Mouse (Mus musculus) midbrain, embryonic 11.5 days (tissue): ENCODE measurements around the gene Clca4b. TPM values are rescaled to one million over a fixed set of nuclear protein-coding genes. Genes with fewer than 3 reads are reported as not detected.
A peak's percentile ranks its signal among the peaks of the same experiment; 100 is the strongest.

Source experiments
- ATAC-seq: fragments of 200-750 bp; cut with Nextera tagmentation; 2 replicates; pipeline ENCODE4 v1.8.0; 2017; ENCODE audit warnings: moderate TSS enrichment, moderate library complexity; ENCODE audit not compliant: low FRiP score
- DNase-seq: peaks from one replicate; pipeline ENCODE4 v3.0.0; 2015; ENCODE audit warnings: low spot score; ENCODE audit errors: missing footprints
- H3K27ac ChIP-seq: fragments of 300-500 bp; sonication (generic); 2 replicates; pipeline ENCODE4 v1.5.1; 2014; ENCODE audit warnings: low read depth, low read length
- H3K27me3 ChIP-seq: fragments of 300-500 bp; sonication (generic); 2 replicates; pipeline ENCODE4 v1.6.1; 2014; ENCODE audit warnings: mild to moderate bottlenecking, low read length, moderate library complexity, mixed read lengths; ENCODE audit not compliant: control insufficient read depth, insufficient read depth
- H3K36me3 ChIP-seq: fragments of 300-500 bp; sonication (generic); 2 replicates; pipeline ENCODE4 v1.6.1; 2014; ENCODE audit warnings: mild to moderate bottlenecking, low read length, moderate library complexity, mixed read lengths; ENCODE audit not compliant: control insufficient read depth, insufficient read depth
- H3K4me1 ChIP-seq: fragments of 300-500 bp; sonication (generic); 2 replicates; pipeline ENCODE4 v1.6.1; 2014; ENCODE audit warnings: low read length; ENCODE audit not compliant: control insufficient read depth, insufficient read depth
- H3K4me2 ChIP-seq: fragments of 300-500 bp; sonication (generic); 2 replicates; pipeline ENCODE4 v1.6.1; 2014; ENCODE audit warnings: mild to moderate bottlenecking, moderate library complexity
- H3K4me3 ChIP-seq: fragments of 300-500 bp; sonication (generic); 2 replicates; pipeline ENCODE4 v1.5.1; 2014; ENCODE audit warnings: low read depth, low read length
- H3K9ac ChIP-seq: fragments of 300-500 bp; sonication (generic); 2 replicates; pipeline ENCODE4 v1.6.1; 2014; ENCODE audit warnings: low read length
- H3K9me3 ChIP-seq: fragments of 300-500 bp; sonication (generic); 2 replicates; pipeline ENCODE4 v1.6.1; 2016; ENCODE audit warnings: low read length; ENCODE audit not compliant: control insufficient read depth
- WGBS: fragments of 180-500 bp; shearing (Covaris S2); extraction: QIAGEN DNeasy Blood & Tissue Kit; methylation state at CpG from one replicate; pipeline ENCODE4 v1.1.7; 2014; 5-methylcytosine and 5-hydroxymethylcytosine counted together
- polyA plus RNA-seq: library from polyadenylated mRNA; unstranded; fragments of >200 nt; fragmentation: Nextera tagmentation; extraction: Ambion mirVana; gene quantifications from 2 replicates; pipeline ENCODE4 v1.2.1, GENCODE M21; 2014

Clca4b gene
- polyA plus RNA-seq = not detected in 2 replicates

GRCm38 (mm10) chr3:144932335-144932734 lies at the start of gene Clca4b:
Clca4b (minus strand) TSS chr3:144932529.
- no peaks in the 10 kb centered on the region for H3K36me3 ChIP-seq
- no peaks in the 10 kb centered on the region for H3K27me3 ChIP-seq
- no peaks in the 10 kb centered on the region for H3K9me3 ChIP-seq
- no peak within 1 kb of the TSS for H3K27ac ChIP-seq
- no peaks in the 10 kb centered on the region for H3K4me1 ChIP-seq
- no peak within 1 kb of the TSS for H3K9ac ChIP-seq
- H3K4me2 ChIP-seq = no peak within 1 kb of the TSS
- H3K4me3 ChIP-seq = no peak within 1 kb of the TSS
- ATAC-seq = no peak
- no peak for DNase-seq

DNA sequence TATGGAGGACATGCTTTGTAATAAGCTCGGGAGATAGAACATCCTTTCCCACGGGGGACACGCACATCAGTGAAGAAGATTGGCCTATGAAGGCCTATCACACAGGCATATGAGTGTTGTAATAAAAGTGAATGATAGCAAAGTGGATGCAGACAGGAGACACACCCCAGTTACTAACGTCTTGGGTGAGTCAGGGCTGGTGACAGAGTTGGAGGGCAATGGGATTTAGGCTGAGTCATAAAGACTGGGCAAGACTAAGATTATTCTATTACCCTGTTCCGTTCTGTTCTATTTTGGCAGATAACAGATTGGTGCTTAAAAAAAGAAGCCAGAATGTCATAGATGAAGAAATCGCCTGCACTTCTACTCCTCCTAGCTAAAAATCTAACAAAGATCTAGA lies 48.2 kb upstream of the Clca4b start:
- Histone ChIP-seq H3K36me3 (no peaks in the 10 kb centered on the region), H3K27ac (no peak overlapping the region), H3K4me2 (no peak overlapping the region), H3K9me3 (no peaks in the 10 kb centered on the region), H3K4me1 (no peaks in the 10 kb centered on the region), H3K4me3 (no peak overlapping the region), H3K27me3 (no peaks in the 10 kb centered on the region), H3K9ac (no peak overlapping the region)
- ATAC-seq = no peak
- 85% methylated on average over 6 of the region's 6 CpGs for WGBS
- no peak for DNase-seq

DNA sequence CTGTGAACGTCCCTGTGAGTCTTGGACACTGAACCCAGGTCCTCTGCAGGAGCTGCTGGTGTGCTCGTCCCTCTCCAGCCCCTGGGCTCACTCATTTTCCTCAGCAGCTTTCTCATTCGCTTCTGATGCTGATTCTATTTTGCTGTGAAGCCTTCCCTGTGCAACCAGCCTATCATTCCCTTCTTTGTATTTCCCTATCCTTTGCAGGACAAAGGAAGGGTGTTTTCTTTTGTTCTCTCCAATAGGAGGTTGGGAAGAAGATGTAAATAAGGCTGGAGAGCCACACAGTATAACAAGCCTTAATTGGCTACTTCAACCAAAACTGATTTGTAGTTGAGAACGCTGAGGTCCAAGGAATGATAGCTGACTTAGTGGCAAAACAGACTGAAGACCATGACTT lies 45.3 kb upstream of the Clca4b start:
- 12% methylated on average over 4 of the region's 4 CpGs for WGBS
- no peak overlapping the region for H3K4me2 ChIP-seq
- no peaks in the 10 kb centered on the region for H3K4me1 ChIP-seq
- no peak overlapping the region for H3K9ac ChIP-seq
- no peaks in the 10 kb centered on the region for H3K27me3 ChIP-seq
- no peak for DNase-seq
- no peaks in the 10 kb centered on the region for H3K36me3 ChIP-seq
- H3K4me3 ChIP-seq = no peak overlapping the region
- no peak overlapping the region for H3K27ac ChIP-seq
- ATAC-seq = no peak; the same call in 1 of the 2 replicates
- H3K9me3 ChIP-seq = no peaks in the 10 kb centered on the region

DNA sequence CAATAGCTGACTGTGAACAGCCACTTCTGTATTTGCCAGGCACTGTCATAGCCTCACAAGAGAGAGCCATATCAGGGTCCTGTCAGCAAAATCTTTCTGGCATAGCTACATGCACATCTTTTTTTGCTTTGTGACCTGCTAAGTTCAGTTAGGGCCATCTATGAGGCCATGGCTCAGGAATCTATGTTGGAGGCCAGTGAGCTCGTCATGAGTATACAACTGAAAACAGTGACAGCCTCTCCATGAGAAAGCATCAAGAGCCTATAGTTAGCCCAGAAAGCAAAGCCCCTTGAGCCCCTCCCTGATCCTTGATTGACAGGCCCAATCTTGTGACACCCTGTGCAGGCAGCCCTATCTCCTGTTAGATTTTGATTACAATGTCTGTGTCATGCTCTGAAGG lies 43.8 kb upstream of the Clca4b start:
- ATAC-seq (0 out of 2 replicates have a peak, but pooled peaks have one; percentile 40), DNase-seq (no peak)
- no peak overlapping the region for H3K27ac ChIP-seq
- H3K9ac ChIP-seq = no peak overlapping the region
- no peaks in the 10 kb centered on the region for H3K9me3 ChIP-seq
- H3K27me3 ChIP-seq = no peaks in the 10 kb centered on the region
- no peak overlapping the region for H3K4me2 ChIP-seq
- no peaks in the 10 kb centered on the region for H3K36me3 ChIP-seq
- H3K4me1 ChIP-seq = no peaks in the 10 kb centered on the region
- no peak overlapping the region for H3K4me3 ChIP-seq
- 35% methylated on average over 1 of the region's 1 CpGs for WGBS

GRCm38 (mm10) chr3:144974945-144975344 lies 42.6 kb upstream of the Clca4b start, which contains the start of gene Clca4a:
Clca4a (minus strand) TSS chr3:144975045.
- ATAC-seq (no peak), DNase-seq (no peak)
- Histone ChIP-seq H3K27me3 (no peaks in the 10 kb centered on the region), H3K9me3 (no peaks in the 10 kb centered on the region), H3K9ac (no peak within 1 kb of the TSS), H3K27ac (no peak within 1 kb of the TSS), H3K36me3 (no peaks in the 10 kb centered on the region), H3K4me1 (no peaks in the 10 kb centered on the region), H3K4me3 (no peak within 1 kb of the TSS), H3K4me2 (no peak within 1 kb of the TSS)

- H3K9ac ChIP-seq = no peak overlapping the region
- WGBS = 70% methylated on average over 9 of the region's 9 CpGs
- H3K4me3 ChIP-seq = no peak overlapping the region
Observed at GRCm38 (mm10) chr3:144971553-144972270, 39.4 kb upstream of the Clca4b start.

DNA sequence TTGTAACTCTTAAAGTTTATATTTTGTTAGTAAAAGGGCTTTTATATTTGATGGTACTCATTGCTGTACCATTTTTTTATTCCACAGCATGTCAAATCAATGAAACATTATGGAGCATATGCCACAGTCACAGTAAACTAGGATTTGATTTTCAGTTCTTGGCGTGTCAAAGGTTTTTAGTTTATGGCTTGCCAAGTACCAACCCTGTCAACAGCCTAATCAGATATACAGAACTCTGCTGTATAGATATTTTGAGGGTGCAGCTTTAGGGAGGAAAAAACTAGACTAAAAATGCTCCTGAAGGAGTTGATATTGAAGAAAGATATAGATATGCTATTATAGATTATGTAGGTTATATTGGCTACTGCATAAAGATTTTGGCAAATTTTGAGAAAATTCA lies 37.4 kb upstream of the Clca4b start:
- Histone ChIP-seq H3K9ac (no peak overlapping the region), H3K27me3 (no peaks in the 10 kb centered on the region), H3K36me3 (no peaks in the 10 kb centered on the region), H3K4me1 (no peaks in the 10 kb centered on the region), H3K4me2 (no peak overlapping the region), H3K9me3 (no peaks in the 10 kb centered on the region), H3K4me3 (no peak overlapping the region), H3K27ac (no peak overlapping the region)
- 86% methylated on average over 1 of the region's 1 CpGs for WGBS
- no peak for DNase-seq
- ATAC-seq = no peak

More at GRCm38 (mm10) chr3:144971553-144972270, 39.4 kb upstream of the Clca4b start:
- no peaks in the 10 kb centered on the region for H3K36me3 ChIP-seq
- no peak overlapping the region for H3K27ac ChIP-seq
- no peak for ATAC-seq
- DNase-seq = no peak
- H3K9me3 ChIP-seq = no peaks in the 10 kb centered on the region
- no peak overlapping the region for H3K4me2 ChIP-seq
- H3K27me3 ChIP-seq = no peaks in the 10 kb centered on the region
- no peaks in the 10 kb centered on the region for H3K4me1 ChIP-seq

- WGBS = 75% methylated on average over 4 of the region's 4 CpGs
- Histone ChIP-seq H3K9me3 (no peaks in the 10 kb centered on the region), H3K4me2 (no peak overlapping the region), H3K27ac (no peak overlapping the region), H3K27me3 (no peaks in the 10 kb centered on the region), H3K36me3 (no peaks in the 10 kb centered on the region), H3K4me3 (no peak overlapping the region), H3K9ac (no peak overlapping the region), H3K4me1 (no peaks in the 10 kb centered on the region)
- DNase-seq = no peak
- ATAC-seq = no peak
Observed at GRCm38 (mm10) chr3:144966074-144966473, 33.7 kb upstream of the Clca4b start.

- Histone ChIP-seq H3K4me2 (no peak overlapping the region), H3K4me3 (no peak overlapping the region), H3K9me3 (no peaks in the 10 kb centered on the region), H3K27me3 (no peaks in the 10 kb centered on the region), H3K9ac (no peak overlapping the region), H3K4me1 (no peaks in the 10 kb centered on the region), H3K27ac (no peak overlapping the region), H3K36me3 (no peaks in the 10 kb centered on the region)
- ATAC-seq = no peak
- 74% methylated on average over 4 of the region's 4 CpGs for WGBS
- DNase-seq = no peak
Observed at GRCm38 (mm10) chr3:144950829-144951228, 18.5 kb upstream of the Clca4b start.
